Mouse (Mus musculus) common myeloid progenitor, adult 5-6 weeks (primary cell): ENCODE data around the gene Cpsf7. TPM values are rescaled to one million over a fixed set of nuclear protein-coding genes. Genes with fewer than 3 reads are reported as not detected.
"Not testable (repeated sequence)": the region's sequence is repeated elsewhere in the genome, so short reads cannot be mapped to it uniquely, and the experiment has no call there.

Experiments used
- ATAC-seq: replicated peaks from 2 replicates; pipeline ENCODE4 v1.8.0; 2016; ENCODE audit warnings: low read depth, mild to moderate bottlenecking, moderate TSS enrichment, inconsistent platforms; ENCODE audit not compliant: poor library complexity, severe bottlenecking
- total RNA-seq: library from RNA; stranded (forward); fragments of 200-1000, 187-1606 nt; gene quantifications from 2 replicates; pipeline ENCODE4 v1.2.3, GENCODE M21; 2017

Gene Cpsf7
- total RNA-seq, 1 experiment from 2014 or later: 42.1 TPM

DNA sequence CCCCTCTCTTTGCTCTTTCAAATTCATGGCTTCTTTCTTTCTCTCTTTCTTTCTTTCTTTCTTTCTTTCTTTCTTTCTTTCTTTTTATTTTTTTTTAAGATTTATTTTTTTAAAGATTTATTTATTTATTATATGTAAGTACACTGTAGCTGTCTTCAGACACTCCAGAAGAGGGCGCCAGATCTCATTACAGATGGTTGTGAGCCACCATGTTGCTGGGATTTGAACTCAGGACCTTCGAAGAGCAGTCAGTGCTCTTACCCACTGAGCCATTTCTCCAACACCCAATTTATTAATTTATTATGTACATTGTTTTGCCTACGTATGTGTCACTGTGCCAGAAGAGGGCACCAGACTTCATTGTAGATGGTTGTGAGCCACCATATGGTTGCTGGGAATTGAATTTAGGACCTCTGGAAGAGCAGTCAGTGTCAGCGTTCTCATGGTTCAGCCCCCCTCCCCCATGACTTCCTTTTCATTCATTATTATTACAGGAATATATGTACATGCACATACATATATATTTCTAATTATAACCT lies 32.8 kb downstream of the Cpsf7 start:
- not testable (repeated sequence) for ATAC-seq

DNA sequence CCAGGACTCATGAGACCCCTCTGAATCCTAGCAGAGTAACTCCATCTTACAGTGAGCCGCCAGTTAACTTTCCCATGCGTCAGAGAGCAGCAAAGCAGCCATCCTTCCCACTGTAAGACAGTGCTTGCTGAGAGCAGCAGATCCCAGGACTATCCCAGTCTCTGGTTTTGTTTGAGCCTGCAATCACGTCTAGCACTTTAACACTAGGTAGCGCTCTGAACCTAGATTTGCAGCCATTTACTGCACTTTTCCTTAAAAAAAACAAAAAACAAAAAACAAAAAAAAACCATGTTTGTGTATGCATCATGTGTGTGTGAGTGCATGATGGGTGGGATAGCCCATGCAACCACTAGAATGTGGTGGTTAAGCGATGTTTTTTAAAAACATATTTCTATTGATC lies 35.0 kb downstream of the Cpsf7 start:
- ATAC-seq: no peak

DNA sequence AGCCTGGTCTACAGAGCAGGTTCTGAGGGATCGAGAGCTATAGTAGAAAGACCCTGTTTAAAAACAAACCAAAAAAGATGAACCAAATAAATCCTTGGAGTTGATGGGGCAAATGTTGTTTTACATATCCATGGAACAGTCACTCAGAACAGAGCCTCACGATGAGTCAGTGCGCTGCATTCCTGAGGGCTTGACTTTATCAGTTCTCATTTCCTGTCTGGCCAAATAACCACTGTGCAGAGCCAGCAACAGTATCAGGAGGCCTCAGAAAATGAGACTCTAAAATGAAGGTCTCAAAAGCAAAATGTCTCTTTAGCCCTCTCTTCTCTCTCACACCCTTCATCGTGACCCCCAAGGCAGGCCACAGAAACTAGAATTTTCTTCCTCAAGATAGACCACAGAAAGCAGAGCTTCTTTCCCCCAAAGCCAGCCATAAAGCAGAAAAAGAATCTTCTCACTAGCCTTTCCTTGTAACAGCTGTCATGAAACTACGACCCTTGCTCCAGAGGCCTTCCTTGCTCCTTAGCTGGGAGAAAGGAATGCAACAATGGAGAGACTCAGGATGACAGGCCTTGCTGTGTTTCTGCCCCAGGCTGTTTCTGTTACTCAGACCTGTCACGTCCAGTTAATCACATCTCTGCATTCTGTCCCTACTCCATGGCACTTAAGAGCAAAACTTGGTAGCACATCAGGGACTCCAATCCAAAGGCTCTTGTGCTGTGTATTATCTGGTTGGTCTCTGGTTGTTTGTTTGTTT lies 36.7 kb downstream of the Cpsf7 start:
- ATAC-seq: peak; percentile 82

DNA sequence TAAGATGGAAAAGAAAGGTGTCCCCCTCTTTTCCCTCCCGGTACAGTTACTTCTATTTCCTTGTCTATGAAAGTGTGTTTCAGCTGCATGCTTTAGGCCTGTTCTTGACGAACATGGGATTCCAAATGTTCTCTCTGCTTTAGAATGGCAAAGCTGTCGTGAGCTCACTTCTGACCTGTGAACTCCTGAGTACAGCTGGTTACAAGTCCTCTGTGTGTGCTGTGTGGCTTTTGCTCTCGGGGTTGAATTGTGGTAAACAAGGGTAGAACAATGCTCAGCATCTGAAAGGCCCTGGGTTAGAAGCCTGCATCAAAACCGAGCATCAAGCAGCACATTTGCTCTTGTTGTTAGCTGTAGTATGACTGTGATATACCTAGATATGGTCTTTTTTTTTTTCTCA lies 37.3 kb downstream of the Cpsf7 start:
- no peak for ATAC-seq

DNA sequence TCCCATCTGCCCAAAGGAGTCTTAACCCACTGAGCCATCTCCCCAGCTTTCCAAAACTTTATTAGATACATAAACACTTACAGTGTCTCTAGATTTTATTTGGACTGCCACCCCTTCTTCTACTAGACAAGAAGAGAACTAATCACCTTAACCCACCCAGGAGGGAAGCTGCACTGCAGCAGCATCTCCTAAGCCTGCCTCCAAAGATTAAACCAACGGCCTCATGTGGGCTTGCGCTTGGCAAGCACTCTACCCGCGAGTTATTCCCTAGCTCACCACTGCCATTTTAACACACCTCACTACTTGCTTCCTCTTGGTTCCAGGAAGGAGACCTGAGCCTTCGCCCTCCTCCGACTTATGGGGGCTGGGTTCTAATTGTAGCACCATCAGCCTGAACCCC lies 39.2 kb downstream of the Cpsf7 start:
- no peak for ATAC-seq

DNA sequence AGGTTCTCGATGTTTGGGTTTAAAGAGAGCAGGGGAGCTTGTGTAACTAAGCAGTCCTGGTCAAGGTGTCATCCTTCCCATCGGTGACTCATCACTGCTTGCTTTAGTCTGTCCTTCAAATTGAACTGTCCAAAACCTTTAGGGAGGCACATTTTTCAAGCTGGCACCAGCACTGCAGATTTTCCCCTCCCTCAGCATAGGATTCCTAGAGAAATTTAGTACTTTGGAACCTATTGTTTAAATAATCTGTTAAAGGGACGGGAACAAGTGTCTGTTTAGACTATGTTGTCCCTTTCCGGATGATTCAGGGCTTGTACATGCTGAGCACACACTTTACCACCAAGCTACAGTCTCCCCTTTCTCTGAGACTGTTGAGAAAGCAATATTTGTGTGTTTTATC lies 40.2 kb downstream of the Cpsf7 start:
- no peak for ATAC-seq

DNA sequence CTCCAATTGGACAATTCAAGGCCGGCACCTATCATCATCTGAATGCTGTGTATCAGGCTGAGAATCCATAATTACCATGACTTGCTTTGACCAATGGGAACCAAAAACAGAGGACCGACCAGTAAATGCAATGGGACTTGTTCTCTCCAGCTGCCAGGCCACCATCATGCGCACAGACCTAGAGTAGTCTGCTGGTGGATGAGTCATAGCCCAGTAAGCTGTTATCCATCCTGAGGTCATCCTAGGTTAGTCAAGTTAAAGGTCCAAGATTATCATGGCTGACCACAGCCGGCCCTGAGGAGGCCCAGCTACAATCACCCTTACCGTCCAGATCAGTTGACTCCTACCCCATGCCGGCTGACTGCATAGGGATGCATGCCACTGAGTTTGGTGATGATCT lies 44.6 kb downstream of the Cpsf7 start:
- no peak for ATAC-seq

DNA sequence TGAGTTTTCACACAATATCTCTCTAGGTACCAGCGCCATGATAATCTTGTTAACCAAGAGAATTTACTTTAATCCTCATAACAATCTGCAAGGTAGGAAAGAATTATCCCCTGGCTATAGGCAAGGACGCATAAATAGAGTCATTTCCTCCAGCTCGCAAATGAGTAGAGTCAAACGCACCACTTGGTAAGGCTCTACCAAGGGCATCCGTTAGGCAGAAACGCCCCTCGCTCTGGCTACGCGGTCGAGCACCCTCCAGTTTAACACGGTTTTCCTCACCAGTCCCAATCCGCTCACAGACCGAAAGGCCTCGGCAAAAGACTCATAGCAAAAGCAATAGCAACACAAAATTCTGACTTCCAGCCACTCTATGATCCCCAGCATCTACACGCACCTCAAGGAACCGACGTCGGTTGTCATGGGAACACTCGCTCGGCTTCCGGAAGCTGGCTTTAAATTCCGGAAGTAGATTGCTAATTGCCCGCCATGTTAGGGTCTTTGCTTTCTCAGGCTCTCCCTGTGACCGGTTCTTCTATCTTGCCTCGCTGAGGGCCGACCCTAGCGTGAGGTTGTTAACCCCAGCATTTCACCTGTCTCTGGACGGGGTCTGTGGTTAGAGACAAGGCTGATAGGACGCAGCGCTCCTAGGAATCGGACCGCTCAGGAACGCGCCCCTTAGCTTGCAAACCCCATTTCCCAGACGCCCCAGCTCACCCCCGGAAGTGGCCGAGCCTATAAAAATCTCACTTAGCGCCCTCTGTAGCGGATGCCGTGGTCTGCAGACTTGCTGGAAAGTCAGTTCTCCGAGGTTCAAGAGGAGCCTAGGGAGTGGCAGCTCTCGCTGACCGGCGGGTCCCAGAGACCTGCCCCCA lies 51.9 kb downstream of the Cpsf7 start, which contains the start of the genes Cyb561a3 and Tmem138:
TSS of gene Cyb561a3 (plus strand) at position 483 of the 872 bp plus-strand sequence.
TSS of gene Tmem138 (minus strand) at position 673 of the 872 bp plus-strand sequence.
- peak; percentile 95 for ATAC-seq

DNA sequence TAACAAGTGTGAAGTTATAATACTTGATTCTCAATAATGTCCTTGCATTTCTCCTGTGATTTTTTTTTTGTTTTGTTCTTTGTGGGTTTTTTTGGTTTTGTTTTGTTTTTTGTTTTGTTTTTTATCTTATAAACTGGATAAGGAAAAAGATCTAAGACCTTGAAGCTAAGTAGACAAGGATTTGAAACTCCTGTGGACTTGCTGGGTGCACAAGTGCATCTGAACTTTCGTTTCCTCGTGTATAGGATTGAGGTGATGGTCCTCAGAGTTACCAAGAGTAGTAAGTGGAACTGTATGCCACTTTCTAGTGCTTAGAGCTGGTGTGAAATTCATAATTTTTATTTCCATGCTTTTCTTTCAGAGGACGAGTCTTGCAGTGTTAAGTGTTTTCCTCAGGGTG lies 55.0 kb downstream of the Cpsf7 start:
- no peak for ATAC-seq

DNA sequence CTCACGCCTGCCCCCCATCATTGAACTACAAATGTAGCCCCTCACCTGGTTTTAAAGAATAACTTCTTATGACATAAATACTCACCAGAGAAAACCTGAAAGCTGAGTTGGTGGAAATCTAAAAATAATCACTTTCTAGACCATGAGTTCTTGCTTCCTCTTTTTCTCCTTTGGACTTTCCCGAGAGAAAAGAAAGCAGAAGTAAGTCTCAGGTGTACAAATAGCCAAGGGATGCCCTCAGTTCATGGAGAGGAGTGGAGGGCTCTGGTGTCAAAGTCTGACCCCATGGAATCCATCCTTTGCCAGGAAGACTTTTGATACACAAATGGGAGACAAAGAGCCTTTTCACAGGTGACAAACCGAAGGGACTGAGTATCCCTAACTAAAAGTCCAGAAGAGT lies 55.7 kb downstream of the Cpsf7 start:
- 0 out of 2 replicates have a peak, but pooled peaks have one; percentile 11 for ATAC-seq

DNA sequence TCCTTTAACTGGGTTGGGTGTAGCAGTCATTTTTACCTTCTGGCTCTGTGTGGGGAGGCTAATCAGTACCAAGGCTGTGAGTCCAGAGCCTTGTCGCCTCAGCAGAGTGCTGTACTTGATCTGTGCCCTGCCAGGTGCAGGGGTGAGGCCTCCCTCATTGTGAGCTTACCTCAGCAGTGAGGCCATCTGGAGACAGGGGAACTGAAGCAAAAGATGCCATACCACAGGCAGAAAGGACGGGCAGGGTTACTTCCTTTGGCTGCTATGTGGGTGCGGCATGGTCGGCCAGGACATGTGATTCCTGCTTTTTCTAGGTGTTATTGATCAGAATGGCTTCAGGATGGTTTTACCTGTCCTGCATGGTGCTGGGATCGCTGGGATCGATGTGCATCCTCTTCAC lies 56.9 kb downstream of the Cpsf7 start:
- 0 out of 2 replicates have a peak, but pooled peaks have one; percentile 9 for ATAC-seq

DNA sequence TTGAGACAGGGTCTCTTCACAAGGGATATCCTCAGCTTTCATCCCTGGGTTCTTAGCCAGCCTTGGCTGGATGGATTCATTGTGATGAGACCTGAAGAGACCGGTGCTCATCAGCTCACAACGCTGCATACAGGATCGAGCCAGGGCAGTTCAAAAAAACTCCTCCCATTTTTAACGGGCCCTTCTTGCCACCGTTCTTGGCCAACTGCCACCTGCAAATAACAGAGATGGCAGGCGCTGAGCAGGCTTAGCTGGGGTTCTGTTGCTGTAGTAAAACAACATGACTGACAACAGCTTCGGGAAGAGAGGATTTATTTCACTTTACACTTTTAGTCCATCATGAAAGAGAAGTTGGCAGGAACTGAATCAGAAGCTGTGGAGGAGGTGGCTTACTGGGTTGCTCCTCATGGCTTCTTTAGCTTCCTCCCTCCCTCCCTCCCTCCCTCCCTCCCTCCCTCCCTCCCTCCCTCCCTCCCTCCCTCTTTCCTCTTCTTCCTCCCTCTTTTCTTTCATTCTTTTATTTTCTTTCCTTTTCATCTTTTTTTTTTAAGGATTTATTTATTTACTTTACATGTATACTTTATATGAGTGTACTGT lies 58.6 kb downstream of the Cpsf7 start:
- no peak for ATAC-seq

DNA sequence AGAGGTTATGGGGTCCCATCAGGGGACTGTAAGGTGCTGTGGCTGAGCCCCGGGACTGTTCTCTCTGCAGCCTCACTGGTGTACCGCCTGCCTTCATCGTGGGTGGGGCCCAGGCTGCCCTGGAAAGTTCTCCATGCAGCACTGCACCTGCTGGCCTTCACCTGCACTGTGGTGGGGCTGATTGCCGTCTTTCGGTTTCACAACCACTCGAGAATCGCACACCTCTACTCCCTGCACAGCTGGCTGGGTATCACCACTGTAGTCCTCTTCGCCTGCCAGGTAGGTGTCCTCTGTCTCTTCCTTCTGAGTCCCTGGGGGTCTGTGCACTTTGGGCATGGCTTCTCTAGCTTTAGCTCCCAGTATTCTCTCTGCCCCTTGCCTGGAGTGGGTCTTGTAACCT lies 60.0 kb downstream of the Cpsf7 start:
- ATAC-seq: no peak

DNA sequence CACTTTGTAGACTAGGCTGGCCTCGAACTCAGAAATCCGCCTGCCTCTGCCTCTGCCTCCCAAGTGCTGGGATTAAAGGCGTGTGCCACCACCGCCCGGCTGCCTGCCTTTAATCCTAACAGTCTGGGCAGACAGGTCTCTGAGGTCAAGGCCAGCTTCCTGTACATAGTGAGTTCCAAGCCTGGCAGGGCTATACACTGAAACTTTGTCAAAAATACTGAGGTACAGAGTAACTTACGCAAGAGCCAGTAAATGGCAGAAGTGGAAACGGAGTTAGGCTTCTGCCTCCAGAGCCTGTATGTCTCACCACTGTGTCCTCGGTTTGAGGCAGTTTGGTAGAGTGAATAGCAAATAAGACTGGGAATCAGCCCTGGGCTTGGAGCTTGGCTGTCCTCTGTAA lies 62.2 kb downstream of the Cpsf7 start:
- peak; percentile 45 for ATAC-seq

DNA sequence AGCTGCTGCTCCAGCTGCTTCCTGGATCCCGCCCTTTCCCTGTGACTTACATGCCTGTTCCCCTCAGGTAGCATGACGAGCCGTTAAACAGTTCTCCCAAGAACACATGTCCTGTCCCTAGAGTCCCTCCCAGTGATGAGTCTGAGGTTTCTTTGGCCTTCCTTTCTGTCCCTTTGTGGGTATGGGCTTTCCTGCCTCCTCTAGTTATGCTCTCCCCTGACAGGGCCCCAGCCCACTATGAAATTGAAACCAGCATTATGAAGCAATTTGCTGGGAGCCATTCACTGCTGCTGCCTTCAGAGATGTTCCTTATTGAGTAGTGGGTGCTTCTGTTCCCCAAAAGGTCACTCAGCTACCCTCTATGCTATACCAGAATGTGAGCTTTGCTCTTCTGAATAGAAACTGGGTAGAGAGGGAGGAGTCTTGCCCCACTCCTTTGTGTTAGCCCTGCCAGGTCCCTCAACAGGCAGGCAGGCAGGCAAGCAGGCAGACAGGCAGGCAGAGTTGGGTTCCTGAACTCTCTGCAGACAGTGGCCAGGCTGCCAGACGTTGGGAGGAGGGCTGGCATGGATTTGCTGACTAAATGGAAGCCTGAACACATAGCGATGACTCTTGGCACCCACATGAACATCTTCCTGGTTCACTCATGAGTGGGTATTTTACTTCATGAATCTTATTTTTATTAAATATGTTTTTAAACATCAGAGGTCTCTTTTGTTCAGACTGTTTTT lies 64.2 kb downstream of the Cpsf7 start:
- peak; percentile 88 for ATAC-seq

DNA sequence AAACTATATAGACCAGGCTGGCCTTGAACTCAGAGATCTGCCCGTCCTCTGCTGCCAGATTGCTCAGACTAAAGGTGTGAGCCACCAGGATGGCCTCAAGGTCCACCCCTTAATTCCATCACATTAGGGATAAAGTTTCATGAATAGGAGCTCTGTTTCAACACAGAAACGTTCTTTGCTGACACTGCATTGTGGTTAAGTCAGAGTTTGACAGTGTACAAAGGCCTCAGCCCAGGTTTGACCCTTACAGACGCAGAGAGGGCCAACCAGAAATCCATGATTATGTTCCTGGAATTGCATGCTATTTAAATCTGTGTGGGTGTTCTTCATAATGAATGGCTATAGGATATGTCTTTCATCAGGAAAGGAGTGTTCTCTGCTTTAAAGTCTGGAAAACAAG lies 65.2 kb downstream of the Cpsf7 start:
- no peak for ATAC-seq

DNA sequence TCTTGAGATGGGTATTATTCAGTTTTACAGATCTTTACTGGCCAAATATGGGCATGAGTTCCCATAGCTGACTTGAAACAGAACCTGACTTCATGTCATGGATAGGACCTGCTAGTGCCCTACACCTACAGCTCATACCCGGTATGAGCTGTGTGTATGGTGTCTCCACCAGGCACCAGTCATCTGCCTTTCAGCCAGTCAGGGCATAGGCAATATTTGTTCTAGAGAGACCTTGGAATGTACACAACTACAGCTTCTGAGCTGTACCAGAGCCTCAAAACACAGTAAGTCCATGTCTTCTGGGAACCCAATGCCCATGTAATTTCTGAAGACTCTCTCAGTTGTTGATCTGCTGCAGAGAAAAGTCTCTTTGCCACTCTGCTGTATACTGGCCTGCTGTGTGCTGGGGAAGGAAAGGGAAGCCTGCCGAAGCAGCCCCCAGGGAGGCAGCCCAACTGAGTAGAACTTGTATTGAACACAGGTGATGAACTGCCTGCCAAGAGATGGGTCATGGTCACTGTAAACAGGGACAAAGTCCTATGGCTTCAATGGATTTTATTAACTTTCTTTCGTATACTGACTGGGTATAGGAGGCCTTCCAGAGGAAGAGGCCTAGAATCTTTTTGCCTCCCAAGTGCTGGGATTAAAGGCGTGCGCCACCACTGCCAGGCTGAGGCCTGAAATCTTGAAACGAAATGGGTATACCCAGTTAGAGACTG lies 66.8 kb downstream of the Cpsf7 start:
- ATAC-seq: no peak
